Mouse (Mus musculus) MEL (cell line): ENCODE measurements around the gene Slc4a4.

Experiments
- BHLHE40 ChIP-seq: IDR thresholded peaks from 2 replicates; pipeline ENCODE4 v1.6.1; 2012; ENCODE audit warnings: low read depth, mild to moderate bottlenecking, inconsistent platforms, low read length, improper control_type of control experiment, borderline replicate concordance
- CTCF ChIP-seq, 3 experiments: IDR thresholded peaks in 2 of 3; conservative IDR thresholded peaks in 1 of 3; 2 replicates each; pipeline ENCODE4 v1.5.1; 2011 to 2012; ENCODE audit warnings: low read length in 3 of 3, low read depth in 2 of 3, mild to moderate bottlenecking in 2 of 3, improper control_type of control experiment in 1 of 3, inconsistent platforms in 1 of 3, mixed read lengths in 1 of 3, moderate library complexity in 1 of 3; ENCODE audit not compliant: control insufficient read depth in 1 of 3, insufficient read depth in 1 of 3, poor library complexity in 1 of 3, severe bottlenecking in 1 of 3
- EP300 ChIP-seq, 2 experiments: IDR thresholded peaks; 2 replicates each; pipeline ENCODE4 v1.6.1; 2011; ENCODE audit warnings: improper control_type of control experiment in 2 of 2, low read length in 2 of 2, low read depth in 1 of 2, mild to moderate bottlenecking in 1 of 2
- HCFC1 ChIP-seq: IDR thresholded peaks from 2 replicates; pipeline ENCODE4 v1.6.1; 2012; ENCODE audit warnings: low read depth, mild to moderate bottlenecking, inconsistent platforms, low read length, improper control_type of control experiment, moderate library complexity
- JUND ChIP-seq: IDR thresholded peaks from 2 replicates; pipeline ENCODE4 v1.6.1; 2011; ENCODE audit warnings: low read depth, mild to moderate bottlenecking, improper control_type of control experiment, low read length
- MAX ChIP-seq: IDR thresholded peaks from 2 replicates; pipeline ENCODE4 v1.6.1; 2011; ENCODE audit warnings: low read length, improper control_type of control experiment
- MAZ ChIP-seq: IDR thresholded peaks from 2 replicates; pipeline ENCODE4 v1.6.1; 2012; ENCODE audit warnings: low read depth, mild to moderate bottlenecking, inconsistent platforms, low read length, improper control_type of control experiment
- NELFE ChIP-seq: IDR thresholded peaks from 2 replicates; pipeline ENCODE4 v1.6.1; 2011; ENCODE audit warnings: low read depth, low read length, improper control_type of control experiment
- POLR2A ChIP-seq, 2 experiments: IDR thresholded peaks; 2 replicates each; pipeline ENCODE4 v1.6.1; 2011 to 2012; ENCODE audit warnings: low read length in 2 of 2, mild to moderate bottlenecking in 2 of 2, control low read depth in 1 of 2, improper control_type of control experiment in 1 of 2, low read depth in 1 of 2, moderate library complexity in 1 of 2; ENCODE audit not compliant: control insufficient read depth in 1 of 2, insufficient read depth in 1 of 2, poor library complexity in 1 of 2
- UBTF ChIP-seq: IDR thresholded peaks from 2 replicates; pipeline ENCODE4 v1.6.1; 2012; ENCODE audit warnings: low read depth, mild to moderate bottlenecking, inconsistent platforms, low read length, improper control_type of control experiment, moderate library complexity, borderline replicate concordance; ENCODE audit not compliant: insufficient read depth
- USF1 ChIP-seq: IDR thresholded peaks from 2 replicates; pipeline ENCODE4 v1.6.1; 2014; ENCODE audit warnings: low read depth, mild to moderate bottlenecking, inconsistent platforms, low read length, improper control_type of control experiment, moderate library complexity
- ZMIZ1 ChIP-seq: IDR thresholded peaks from 2 replicates; pipeline ENCODE4 v1.6.1; 2012; ENCODE audit warnings: low read depth, mild to moderate bottlenecking, inconsistent platforms, low read length, improper control_type of control experiment, moderate library complexity

DNA sequence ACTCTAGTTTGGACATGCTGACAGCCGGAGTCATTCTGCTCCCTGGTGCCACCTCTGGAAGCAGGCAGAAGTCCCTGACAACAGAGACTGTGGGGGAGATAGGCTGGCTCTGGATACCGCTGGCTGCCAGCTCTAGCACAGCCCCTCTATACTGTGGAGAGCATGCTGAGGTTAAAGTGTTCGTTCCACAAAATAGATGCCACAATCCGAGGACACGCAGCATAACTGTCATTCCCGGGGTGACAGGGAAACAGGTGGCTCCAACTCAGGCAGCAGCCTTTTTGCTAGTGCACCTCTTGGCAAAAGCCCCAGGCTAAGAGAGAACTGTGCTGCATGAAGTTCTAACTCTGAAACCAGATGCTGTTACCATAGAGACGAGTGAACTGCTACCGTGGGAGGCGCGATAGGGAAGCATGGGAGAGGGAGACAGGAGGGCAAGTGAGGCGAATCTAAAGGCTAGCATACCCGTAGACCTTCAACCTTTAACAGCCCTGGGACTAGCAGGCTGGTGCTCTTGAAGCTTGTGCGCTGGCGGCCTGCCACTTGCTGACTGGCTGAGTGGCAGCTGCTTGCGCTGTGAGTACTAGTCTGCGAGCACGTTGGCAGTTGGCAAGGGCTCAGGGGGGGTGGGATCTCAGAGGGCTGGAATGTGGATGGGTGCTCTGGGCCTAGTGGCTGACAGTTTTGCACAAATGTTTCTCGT lies 42.9 kb downstream of the Slc4a4 start:
- TF ChIP-seq CTCF (IDR thresholded peaks at IDR 0.05 in 2 of 3, conservative IDR thresholded peaks at IDR 0.05 in 1 of 3; ENCODE audit: control insufficient read depth in 1 of 3, insufficient read depth in 1 of 3, low read depth in 2 of 3, low read length in 3 of 3, poor library complexity in 1 of 3, severe bottlenecking in 1 of 3) (no peak), POLR2A (IDR thresholded peaks at IDR 0.05; ENCODE audit: control insufficient read depth in 1 of 2, insufficient read depth in 1 of 2, low read depth in 1 of 2, low read length in 2 of 2, poor library complexity in 1 of 2) (no peak), UBTF (no peak), NELFE (no peak), BHLHE40 (no peak), USF1 (no peak), EP300 (IDR thresholded peaks at IDR 0.05; ENCODE audit: low read depth in 1 of 2, low read length in 2 of 2) (no peak), ZMIZ1 (no peak), HCFC1 (no peak), JUND (no peak), MAX (no peak), MAZ (no peak)
